Mouse (Mus musculus) forebrain, embryonic 11.5 days (tissue): Measurements from ENCODE around the gene Rep15. TPM values are rescaled to one million over a fixed set of nuclear protein-coding genes. Genes with fewer than 3 reads are reported as not detected.

Experiments used
- ATAC-seq: fragments of 200-750 bp; cut with Nextera tagmentation; replicated peaks from 2 replicates; pipeline ENCODE4 v1.8.0; 2017; ENCODE audit warnings: moderate TSS enrichment; ENCODE audit not compliant: low FRiP score
- DNase-seq: peaks from one replicate; pipeline ENCODE4 v3.0.0-alpha.2; 2017; ENCODE audit warnings: low spot score
- H3K27ac ChIP-seq: fragments of 300-500 bp; sonication (generic); 2 replicates; pipeline ENCODE4 v1.5.1; 2014; ENCODE audit warnings: low read depth, low read length
- H3K27me3 ChIP-seq: fragments of 300-500 bp; sonication (generic); 2 replicates; pipeline ENCODE4 v1.6.1; 2014; ENCODE audit warnings: mild to moderate bottlenecking, low read length, mixed read lengths; ENCODE audit not compliant: control insufficient read depth, insufficient read depth
- H3K36me3 ChIP-seq: fragments of 300-500 bp; sonication (generic); 2 replicates; pipeline ENCODE4 v1.6.1; 2014; ENCODE audit warnings: mild to moderate bottlenecking, low read length, moderate library complexity, mixed read lengths; ENCODE audit not compliant: control insufficient read depth, insufficient read depth
- H3K4me1 ChIP-seq: fragments of 300-500 bp; sonication (generic); replicated peaks from 2 replicates; pipeline ENCODE4 v1.6.1; 2014; ENCODE audit warnings: low read length, mixed read lengths; ENCODE audit not compliant: control insufficient read depth, insufficient read depth
- H3K4me2 ChIP-seq: fragments of 300-500 bp; sonication (generic); 2 replicates; pipeline ENCODE4 v1.6.1; 2014; ENCODE audit warnings: low read depth, mild to moderate bottlenecking, low read length, moderate library complexity, mixed read lengths; ENCODE audit not compliant: severe bottlenecking
- H3K4me3 ChIP-seq: fragments of 300-500 bp; sonication (generic); 2 replicates; pipeline ENCODE4 v1.5.1; 2014; ENCODE audit warnings: low read depth, low read length
- H3K9ac ChIP-seq: fragments of 300-500 bp; sonication (generic); 2 replicates; pipeline ENCODE4 v1.6.1; 2014; ENCODE audit warnings: low read length
- H3K9me3 ChIP-seq: fragments of 300-500 bp; sonication (generic); 2 replicates; pipeline ENCODE4 v1.6.1; 2016; ENCODE audit warnings: low read length, mixed read lengths; ENCODE audit not compliant: control insufficient read depth
- WGBS: fragments of 180-500 bp; shearing (Covaris S2); extraction: QIAGEN DNeasy Blood & Tissue Kit; methylation state at CpG from one replicate; pipeline ENCODE4 v1.1.7; 2014; 5-methylcytosine and 5-hydroxymethylcytosine counted together
- polyA plus RNA-seq: library from polyadenylated mRNA; unstranded; fragments of >200 nt; fragmentation: Nextera tagmentation; extraction: Ambion mirVana; gene quantifications from 2 replicates; pipeline ENCODE4 v1.2.1, GENCODE M21; 2014

Rep15 gene
- polyA plus RNA-seq, 1 experiment from 2014 or later, result 1.3 TPM

DNA sequence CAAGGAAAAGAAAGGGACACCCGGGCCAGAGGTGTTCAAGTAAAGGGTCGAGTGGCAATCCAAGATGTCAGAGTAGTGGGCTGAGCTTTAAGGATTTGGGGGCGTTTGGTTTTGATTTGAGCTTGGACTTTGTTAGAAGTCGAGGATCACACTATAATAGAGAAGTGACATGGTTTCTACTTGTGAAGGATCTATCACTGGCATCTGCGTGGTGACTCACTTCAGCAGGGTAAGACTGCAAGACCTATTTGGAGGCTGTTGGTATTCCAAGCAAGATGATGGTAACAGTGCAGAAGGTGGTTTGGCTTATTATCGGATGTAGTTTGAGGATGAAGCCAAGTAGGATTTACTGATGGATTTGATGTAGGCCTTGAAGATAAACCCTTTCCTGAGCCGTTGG lies 11.2 kb downstream of the Rep15 start:
- no peak for ATAC-seq
- Histone ChIP-seq H3K4me1 (0 out of 2 replicates have a peak, but pooled peaks cover 3% of the 10 kb centered on the region), H3K4me3 (peak overlapping the region; percentile 89), H3K36me3 (no peaks in the 10 kb centered on the region; the same call in 1 of the 2 replicates), H3K9ac (peak overlapping the region; percentile 97), H3K9me3 (no peaks in the 10 kb centered on the region), H3K27ac (no peak overlapping the region), H3K4me2 (peak overlapping the region; percentile 77), H3K27me3 (no peaks in the 10 kb centered on the region)
- DNase-seq, result no peak
- 54% methylated on average over 7 of the region's 7 CpGs for WGBS

DNA sequence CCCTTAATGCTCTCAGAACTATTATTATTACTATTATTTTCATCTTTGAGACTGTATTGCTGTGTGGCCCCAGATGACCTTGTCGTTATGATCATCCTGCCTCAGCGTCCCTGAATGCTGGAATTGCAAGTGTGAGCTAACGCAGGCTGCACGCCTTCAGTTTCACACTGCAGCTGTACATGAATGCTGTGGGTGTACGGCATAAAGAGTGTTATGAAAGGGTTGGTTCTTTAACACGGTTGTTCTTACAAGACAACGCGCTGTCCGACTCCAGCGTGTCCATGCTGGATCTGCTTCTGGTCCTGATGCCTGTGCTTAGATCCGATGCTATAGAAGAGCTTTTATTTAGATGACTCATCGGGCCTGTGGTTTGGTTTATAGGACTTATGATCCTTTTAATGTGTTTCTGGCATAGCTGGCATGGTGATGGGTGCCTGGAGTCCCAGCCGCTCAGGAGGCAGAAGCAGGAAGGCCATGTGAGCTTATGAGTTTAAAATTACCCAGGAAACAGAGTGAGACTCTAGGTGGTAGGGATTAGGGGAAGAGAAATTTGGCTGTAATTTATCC lies 16.9 kb downstream of the Rep15 start:
- no peak overlapping the region for H3K27ac ChIP-seq
- H3K9me3 ChIP-seq, result no peaks in the 10 kb centered on the region
- H3K4me3 ChIP-seq, result no peak overlapping the region
- no peak for ATAC-seq
- H3K27me3 ChIP-seq, result no peaks in the 10 kb centered on the region
- DNase-seq, result peak; percentile 9
- WGBS, result 95% methylated on average over 13 of the region's 13 CpGs
- no peaks in the 10 kb centered on the region for H3K4me1 ChIP-seq
- no peak overlapping the region for H3K9ac ChIP-seq
- no peak overlapping the region for H3K4me2 ChIP-seq
- no peaks in the 10 kb centered on the region; the same call in 1 of the 2 replicates for H3K36me3 ChIP-seq

DNA sequence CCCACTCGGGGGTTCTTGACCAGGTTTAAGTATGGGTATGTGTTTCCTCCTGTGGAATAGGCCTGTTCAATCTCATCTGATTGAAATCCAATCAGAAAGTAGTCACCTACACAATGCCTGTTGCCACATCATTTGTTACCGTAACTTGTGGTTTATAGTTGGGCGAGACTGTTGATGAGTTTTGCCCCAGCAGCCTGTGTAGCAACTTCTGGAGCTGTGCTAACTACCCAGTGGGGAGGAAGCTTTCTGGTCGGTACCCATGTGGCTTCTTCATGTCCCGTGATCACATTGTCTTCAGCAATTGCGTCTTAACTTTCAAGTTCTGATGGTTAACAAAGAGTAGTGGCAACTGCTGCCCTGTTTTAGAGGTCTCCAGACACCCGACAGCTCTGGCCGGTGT lies 19.3 kb downstream of the Rep15 start:
- no peak overlapping the region for H3K9ac ChIP-seq
- DNase-seq (peak; percentile 31), ATAC-seq (no peak)
- 94% methylated on average over 8 of the region's 8 CpGs for WGBS
- H3K4me2 ChIP-seq, result no peak overlapping the region
- no peak overlapping the region for H3K4me3 ChIP-seq
- H3K27me3 ChIP-seq, result no peaks in the 10 kb centered on the region
- H3K27ac ChIP-seq, result no peak overlapping the region
- no peaks in the 10 kb centered on the region; the same call in 1 of the 2 replicates for H3K36me3 ChIP-seq
- no peaks in the 10 kb centered on the region for H3K9me3 ChIP-seq
- H3K4me1 ChIP-seq, result no peaks in the 10 kb centered on the region

DNA sequence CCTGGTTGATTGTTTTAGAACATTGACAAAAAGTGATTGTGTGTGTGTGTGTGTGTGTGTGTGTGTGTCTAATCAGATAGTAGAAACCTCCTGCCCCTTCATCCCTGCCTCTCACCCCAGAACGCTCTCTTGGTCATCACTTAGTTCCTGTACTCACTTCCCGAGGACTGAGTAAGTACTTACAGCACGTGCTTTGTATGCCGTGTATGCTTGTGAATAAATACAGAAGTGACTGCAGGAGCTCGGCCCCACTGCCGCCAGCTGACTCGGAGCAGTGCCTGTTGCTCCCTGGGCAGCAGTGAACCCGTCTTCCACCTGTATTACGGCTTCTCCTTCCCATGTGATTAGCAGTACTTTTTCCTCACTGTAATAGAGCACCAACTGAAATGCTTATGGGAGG lies 20.1 kb downstream of the Rep15 start:
- Histone ChIP-seq H3K9ac (no peak overlapping the region), H3K9me3 (no peaks in the 10 kb centered on the region), H3K4me1 (no peaks in the 10 kb centered on the region), H3K36me3 (no peaks in the 10 kb centered on the region; the same call in 1 of the 2 replicates), H3K27me3 (no peaks in the 10 kb centered on the region), H3K4me2 (no peak overlapping the region), H3K27ac (no peak overlapping the region), H3K4me3 (no peak overlapping the region)
- DNase-seq (peak; percentile 25), ATAC-seq (no peak)
- 93% methylated on average over 9 of the region's 9 CpGs for WGBS

DNA sequence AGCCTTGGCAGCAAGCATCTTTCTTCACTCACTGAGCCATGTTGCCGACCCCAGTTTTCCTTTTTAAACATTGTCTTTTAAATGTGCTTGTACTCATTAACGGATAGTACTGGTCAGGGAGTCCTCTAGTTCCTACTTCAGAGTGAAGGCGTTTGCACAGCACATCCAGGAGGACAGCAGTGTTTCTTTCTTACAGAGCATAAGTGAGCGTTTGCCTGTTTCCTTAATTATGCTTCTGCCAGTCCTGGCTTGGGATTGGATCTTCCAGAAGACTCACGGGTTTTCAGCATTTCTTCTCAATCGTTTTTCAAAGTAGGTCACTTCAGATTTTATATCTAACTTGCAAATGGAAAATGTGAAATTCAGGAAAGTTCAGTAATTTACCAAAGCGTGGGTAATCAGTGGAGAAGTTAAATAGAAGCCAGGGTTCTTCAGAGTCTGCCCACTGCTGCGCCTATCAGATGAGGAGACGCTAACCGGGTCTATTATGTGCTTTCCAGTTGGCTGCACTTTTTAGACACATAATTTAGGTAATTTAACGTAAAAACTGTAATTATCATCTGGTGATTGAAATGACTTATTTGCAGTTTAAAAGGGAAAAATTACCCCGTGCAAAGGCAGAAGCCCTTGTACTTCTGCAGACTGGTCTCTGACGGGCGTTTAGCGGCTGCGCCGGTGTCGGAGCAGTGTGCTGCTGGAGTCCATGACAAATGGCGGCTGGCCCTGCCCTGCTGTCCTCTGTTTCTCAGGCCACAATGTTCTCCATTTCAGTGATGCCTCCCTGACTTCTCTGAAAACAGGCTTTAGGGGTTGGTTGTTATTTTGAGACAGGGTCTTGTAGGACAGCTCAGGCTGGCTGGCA lies 21.6 kb downstream of the Rep15 start:
- ATAC-seq (peak; percentile 64; the same call in 1 of the 2 replicates), DNase-seq (peak; percentile 37)
- no peaks in the 10 kb centered on the region for H3K9me3 ChIP-seq
- H3K4me1 ChIP-seq, result no peaks in the 10 kb centered on the region
- H3K9ac ChIP-seq, result no peak overlapping the region
- no peaks in the 10 kb centered on the region; the same call in 1 of the 2 replicates for H3K36me3 ChIP-seq
- no peak overlapping the region for H3K27ac ChIP-seq
- WGBS, result 88% methylated on average over 19 of the region's 19 CpGs
- no peaks in the 10 kb centered on the region for H3K27me3 ChIP-seq
- no peak overlapping the region for H3K4me3 ChIP-seq
- H3K4me2 ChIP-seq, result no peak overlapping the region

DNA sequence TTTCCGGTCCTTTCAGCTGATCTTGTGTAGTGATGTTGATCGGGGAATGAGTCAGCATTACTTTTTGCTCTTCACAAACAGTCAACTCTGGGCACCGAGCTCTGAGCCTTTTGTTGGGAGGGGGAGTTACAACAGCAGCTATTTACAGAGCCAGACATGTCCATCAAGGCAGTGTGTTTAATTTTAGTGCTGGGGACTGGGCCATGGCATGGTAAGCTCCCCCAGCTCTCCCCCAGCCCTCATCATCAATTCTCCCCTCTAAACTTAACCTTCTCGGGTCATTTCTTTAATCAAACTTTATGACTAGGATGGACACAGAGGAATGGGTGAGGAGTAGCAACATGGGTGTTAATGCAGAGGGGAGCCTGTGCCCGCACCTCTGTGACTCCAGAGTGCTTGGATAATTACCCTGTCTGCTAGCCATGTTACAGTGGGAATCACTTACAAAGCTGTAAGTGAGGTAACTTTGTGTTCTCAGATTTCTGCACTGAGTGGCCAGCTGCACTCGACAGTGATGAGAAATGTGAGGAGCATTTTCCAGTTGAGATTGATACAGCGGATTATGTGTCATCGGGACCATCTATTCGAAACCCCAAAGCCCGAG lies 23.1 kb downstream of the Rep15 start:
- no peak overlapping the region for H3K9ac ChIP-seq
- H3K9me3 ChIP-seq, result no peaks in the 10 kb centered on the region
- H3K4me3 ChIP-seq, result no peak overlapping the region
- 92% methylated on average over 10 of the region's 10 CpGs for WGBS
- no peaks in the 10 kb centered on the region for H3K27me3 ChIP-seq
- no peak overlapping the region for H3K4me2 ChIP-seq
- no peaks in the 10 kb centered on the region; the same call in 1 of the 2 replicates for H3K36me3 ChIP-seq
- no peak for ATAC-seq
- no peak overlapping the region for H3K27ac ChIP-seq
- no peaks in the 10 kb centered on the region for H3K4me1 ChIP-seq
- peak; percentile 35 for DNase-seq

DNA sequence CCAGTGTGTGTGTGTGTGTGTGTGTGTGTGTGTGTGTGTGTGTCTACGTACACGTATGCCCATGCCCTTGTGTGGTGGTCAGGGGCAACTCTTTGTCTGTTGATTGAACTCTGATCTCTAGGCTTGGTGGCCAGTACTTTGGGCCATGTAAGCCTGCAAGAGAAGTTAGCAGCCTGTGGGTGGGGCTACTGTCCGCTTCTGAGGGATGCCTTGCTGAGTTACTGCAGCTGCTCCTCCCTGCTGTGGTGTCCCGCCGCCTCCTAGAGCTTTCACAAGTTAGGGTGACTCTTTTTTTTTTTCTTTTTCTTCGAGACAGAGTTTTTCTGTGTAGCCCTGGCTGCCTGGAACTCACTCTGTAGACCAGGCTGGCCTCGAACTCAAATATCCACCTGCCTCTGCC lies 26.9 kb downstream of the Rep15 start:
- 75% methylated on average over 7 of the region's 7 CpGs for WGBS
- Histone ChIP-seq H3K4me3 (no peak overlapping the region), H3K36me3 (peaks cover 5% of the 10 kb centered on the region; the same call in 1 of the 2 replicates), H3K27me3 (no peaks in the 10 kb centered on the region), H3K4me2 (no peak overlapping the region), H3K9ac (no peak overlapping the region), H3K9me3 (no peaks in the 10 kb centered on the region), H3K4me1 (no peaks in the 10 kb centered on the region), H3K27ac (no peak overlapping the region)
- DNase-seq (peak; percentile 48), ATAC-seq (no peak)

DNA sequence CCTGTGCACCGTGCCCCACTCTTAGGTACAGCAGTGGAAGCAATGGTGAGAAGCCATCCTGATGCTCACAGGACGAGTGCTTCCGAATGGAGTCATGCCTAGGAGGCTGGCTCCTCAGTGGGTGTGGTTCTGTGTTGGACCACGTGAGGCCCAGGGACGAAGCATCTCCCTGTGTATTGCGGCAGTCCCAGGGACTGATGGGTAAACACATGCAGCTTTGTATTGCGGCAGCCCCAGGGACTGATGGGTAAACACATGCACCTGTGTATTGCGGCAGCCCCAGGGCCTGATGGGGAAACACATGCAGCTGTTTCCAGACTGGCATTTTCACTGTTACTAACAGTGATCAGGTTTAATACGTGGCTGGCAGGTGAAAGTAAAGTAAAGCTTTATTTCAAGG lies 29.2 kb downstream of the Rep15 start:
- WGBS, result 89% methylated on average over 9 of the region's 9 CpGs
- no peak overlapping the region for H3K4me2 ChIP-seq
- peak; percentile 47 for DNase-seq

More for the DNA sequence above, 29.2 kb downstream of the Rep15 start:
- 0 out of 2 replicates have a peak, but pooled peaks have one; percentile 36 for ATAC-seq
- Histone ChIP-seq H3K9me3 (no peaks in the 10 kb centered on the region), H3K4me1 (no peaks in the 10 kb centered on the region), H3K27me3 (no peaks in the 10 kb centered on the region), H3K27ac (no peak overlapping the region), H3K4me3 (no peak overlapping the region), H3K36me3 (peaks cover 5% of the 10 kb centered on the region; the same call in 1 of the 2 replicates), H3K9ac (no peak overlapping the region)
